Mouse (Mus musculus) ES-Bruce4 (cell line): ENCODE measurements around the gene Emsy.

Experiments used
- EP300 ChIP-seq: IDR thresholded peaks from 2 replicates; pipeline ENCODE4 v1.6.1; 2011; ENCODE audit warnings: low read depth, low read length; ENCODE audit not compliant: insufficient read depth
- POLR2A ChIP-seq: IDR thresholded peaks from one replicate; pipeline ENCODE4 v1.8.1; 2011; ENCODE audit warnings: low read length; ENCODE audit not compliant: insufficient read depth

DNA sequence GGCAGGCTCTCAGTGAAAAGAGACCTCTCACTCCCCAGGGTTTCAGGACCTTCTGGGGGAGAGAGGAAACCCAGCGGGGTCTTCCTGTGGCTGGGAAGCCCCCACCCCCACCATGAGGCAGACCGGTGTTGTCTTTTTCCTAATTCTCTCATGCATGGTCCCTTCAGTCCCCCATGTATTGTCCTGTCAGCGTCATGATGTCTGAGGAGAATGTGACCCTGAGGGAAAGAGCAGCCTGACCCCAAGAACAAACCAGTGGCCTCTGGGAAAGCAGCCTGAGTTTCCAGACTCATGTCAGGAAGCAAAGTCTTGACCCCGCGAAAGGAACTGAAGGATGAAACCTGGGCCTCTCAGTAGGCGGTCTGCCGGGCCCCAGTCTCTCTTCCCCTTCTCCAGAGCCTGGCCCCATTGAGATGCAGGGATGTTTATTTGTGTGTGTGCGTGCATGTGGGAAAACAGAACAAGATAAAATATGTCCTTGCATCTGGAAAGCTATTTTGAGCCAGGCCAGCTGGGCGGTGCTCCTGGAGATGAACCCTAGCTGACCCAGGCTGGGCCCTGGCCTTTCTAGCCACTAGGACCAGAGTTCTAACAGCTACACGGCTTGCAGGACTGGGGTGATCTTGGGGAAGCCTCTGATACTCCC lies 84.2 kb downstream of the Emsy start:
- no peak for TF ChIP-seq EP300
- no peak for TF ChIP-seq POLR2A
